In genomic region chr9:98485815-98486214, GRCm38 (mm10) we compare ENCODE assay signal across 21 mouse cellular contexts. TPM values are rescaled to one million over a fixed set of nuclear protein-coding genes. Genes with fewer than 3 reads are reported as not detected.
A peak's percentile ranks its signal among the peaks of the same experiment; 100 is the strongest.
DNase-seq lines count a peak whose midpoint lies in the region; ATAC-seq and TF ChIP-seq lines count a peak whose summit lies in the region.
"Had no signal": no experiment of that assay in that cellular context is flagged by ENCODE, and none has a peak within 500 bp of the region (broad histone marks: within the 10 kb centered on the region; RNA-seq: fewer than 3 reads in every experiment).

Gene Rbp2, plus strand, starts transcription at chr9:98486115.

- H3K27me3 ChIP-seq in liver, embryonic 15.5 days, result no peaks in the 10 kb centered on the region
- no peaks in the 10 kb centered on the region for H3K27me3 ChIP-seq in intestine, embryonic 15.5 days (replicated peaks)
- H3K27me3 ChIP-seq in intestine, postnatal 0 days (replicated peaks; ENCODE audit: control insufficient read depth, insufficient read depth, low read length), result no peaks in the 10 kb centered on the region
- H3K27me3 ChIP-seq in stomach, embryonic 16.5 days (ENCODE audit: control insufficient read depth, insufficient read depth, low read length), result no peaks in the 10 kb centered on the region
- no peaks in the 10 kb centered on the region for H3K27me3 ChIP-seq in hindbrain, postnatal 0 days (ENCODE audit: insufficient read depth, low read length)
- H3K27me3 ChIP-seq: CH12.LX; forebrain, embryonic 15.5 days; hindbrain, embryonic 13.5 days; Patski had no signal

- no peak for ATAC-seq in liver, embryonic 15.5 days (ENCODE audit: insufficient read depth)
- no peak for ATAC-seq in intestine, embryonic 15.5 days
- ATAC-seq in intestine, postnatal 0 days, result no peak
- ATAC-seq in stomach, embryonic 16.5 days (ENCODE audit: insufficient read depth, low FRiP score), result no peak
- no peak for ATAC-seq in hindbrain, postnatal 0 days
- ATAC-seq: forebrain, embryonic 15.5 days; Patski had no signal

- H3K4me1 ChIP-seq in liver, embryonic 15.5 days (replicated peaks), result peaks cover 23% of the 10 kb centered on the region
- H3K4me1 ChIP-seq in intestine, embryonic 15.5 days (replicated peaks), result peaks cover 6% of the 10 kb centered on the region; the same call in 1 of the 2 replicates
- peaks cover 3% of the 10 kb centered on the region; the same call in 1 of the 2 replicates for H3K4me1 ChIP-seq in intestine, postnatal 0 days (replicated peaks; ENCODE audit: control insufficient read depth, insufficient read depth, low read length)
- H3K4me1 ChIP-seq in stomach, embryonic 16.5 days (ENCODE audit: control insufficient read depth, insufficient read depth, low read length), result no peaks in the 10 kb centered on the region
- no peaks in the 10 kb centered on the region for H3K4me1 ChIP-seq in hindbrain, postnatal 0 days (ENCODE audit: insufficient read depth, low read length)
- H3K4me1 ChIP-seq: forebrain, embryonic 15.5 days; hindbrain, embryonic 13.5 days had no signal

- H3K36me3 ChIP-seq in liver, embryonic 15.5 days (replicated peaks), result no peaks in the 10 kb centered on the region
- no peaks in the 10 kb centered on the region for H3K36me3 ChIP-seq in intestine, embryonic 15.5 days
- no peaks in the 10 kb centered on the region for H3K36me3 ChIP-seq in intestine, postnatal 0 days (ENCODE audit: control insufficient read depth, insufficient read depth)
- H3K36me3 ChIP-seq in stomach, embryonic 16.5 days (ENCODE audit: control insufficient read depth, insufficient read depth, low read length), result no peaks in the 10 kb centered on the region
- no peaks in the 10 kb centered on the region for H3K36me3 ChIP-seq in hindbrain, postnatal 0 days (ENCODE audit: insufficient read depth, low read length)
- H3K36me3 ChIP-seq: forebrain, embryonic 15.5 days; heart, embryonic 10.5 days; hindbrain, embryonic 13.5 days had no signal

- TF ChIP-seq CTCF in intestine, postnatal 0 days (IDR thresholded peaks at IDR 0.05; ENCODE audit: low read depth), result no peak
- TF ChIP-seq CTCF in hindbrain, postnatal 0 days (IDR thresholded peaks at IDR 0.05; ENCODE audit: low read depth), result no peak

- no peak within 1 kb of the TSS for H3K9ac ChIP-seq in liver, embryonic 15.5 days
- no peak within 1 kb of the TSS for H3K9ac ChIP-seq in intestine, embryonic 15.5 days
- no peak within 1 kb of the TSS for H3K9ac ChIP-seq in intestine, postnatal 0 days (ENCODE audit: low read depth, low read length)
- H3K9ac ChIP-seq in stomach, embryonic 16.5 days (ENCODE audit: low read length), result no peak within 1 kb of the TSS
- H3K9ac ChIP-seq in hindbrain, postnatal 0 days (replicated peaks; ENCODE audit: low read length), result no peak within 1 kb of the TSS
- H3K9ac ChIP-seq: forebrain, embryonic 15.5 days; hindbrain, embryonic 13.5 days had no signal

- H3K9me3 ChIP-seq in liver, embryonic 15.5 days (replicated peaks), result no peaks in the 10 kb centered on the region
- H3K9me3 ChIP-seq in intestine, embryonic 15.5 days, result no peaks in the 10 kb centered on the region
- no peaks in the 10 kb centered on the region for H3K9me3 ChIP-seq in intestine, postnatal 0 days (ENCODE audit: control insufficient read depth)
- no peaks in the 10 kb centered on the region for H3K9me3 ChIP-seq in stomach, embryonic 16.5 days (replicated peaks; ENCODE audit: control insufficient read depth, low read length)
- no peaks in the 10 kb centered on the region for H3K9me3 ChIP-seq in hindbrain, postnatal 0 days (ENCODE audit: low read length)
- H3K9me3 ChIP-seq: forebrain, embryonic 15.5 days; heart, embryonic 10.5 days; hindbrain, embryonic 13.5 days had no signal

- whole genome bisulfite sequencing in liver, embryonic 15.5 days (ENCODE audit: insufficient replicate concordance), result 61% methylated on average over 3 of the region's 3 CpGs
- 82% methylated on average over 3 of the region's 3 CpGs for WGBS in intestine, embryonic 15.5 days
- WGBS in intestine, postnatal 0 days, result 67% methylated on average over 3 of the region's 3 CpGs
- WGBS in stomach, embryonic 16.5 days, result 82% methylated on average over 3 of the region's 3 CpGs
- 95% methylated on average over 3 of the region's 3 CpGs for WGBS in hindbrain, postnatal 0 days

- no peak within 1 kb of the TSS for H3K27ac ChIP-seq in liver, embryonic 15.5 days (replicated peaks)
- 0 out of 2 replicates have a peak within 1 kb of the TSS, but pooled peaks have one; percentile 13 for H3K27ac ChIP-seq in intestine, embryonic 15.5 days
- H3K27ac ChIP-seq in intestine, postnatal 0 days (ENCODE audit: low read depth, low read length), result peak within 1 kb of the TSS; percentile 66
- peak within 1 kb of the TSS; percentile 37; the same call in 1 of the 2 replicates for H3K27ac ChIP-seq in stomach, embryonic 16.5 days (ENCODE audit: low read length)
- no peak within 1 kb of the TSS for H3K27ac ChIP-seq in hindbrain, postnatal 0 days
- H3K27ac ChIP-seq: forebrain, embryonic 15.5 days; heart, embryonic 10.5 days; hindbrain, embryonic 13.5 days had no signal

- H3K4me2 ChIP-seq in liver, embryonic 15.5 days, result no peak within 1 kb of the TSS
- H3K4me2 ChIP-seq in intestine, embryonic 15.5 days (replicated peaks), result no peak within 1 kb of the TSS
- H3K4me2 ChIP-seq in intestine, postnatal 0 days (replicated peaks; ENCODE audit: low read depth), result no peak within 1 kb of the TSS
- H3K4me2 ChIP-seq in stomach, embryonic 16.5 days (ENCODE audit: low read depth, low read length), result no peak within 1 kb of the TSS
- H3K4me2 ChIP-seq in hindbrain, postnatal 0 days (ENCODE audit: low read depth, low read length), result no peak within 1 kb of the TSS
- H3K4me2 ChIP-seq: forebrain, embryonic 15.5 days; hindbrain, embryonic 13.5 days had no signal

- no peak for DNase-seq in liver
- DNase-seq in hindbrain, postnatal 0 days (ENCODE audit: low spot score), result no peak
- no peak for DNase-seq in cerebellum, postnatal 10 days
- DNase-seq: adrenal gland, adult 2 months; adrenal gland, postnatal 25 days; cerebellum, adult 18-20 months; cerebellum, adult 9-11 months; gastrocnemius, postnatal 36 days; heart, postnatal 10 days had no signal

- no peak within 1 kb of the TSS for H3K4me3 ChIP-seq in liver, embryonic 15.5 days (replicated peaks)
- H3K4me3 ChIP-seq in intestine, embryonic 15.5 days (replicated peaks), result no peak within 1 kb of the TSS
- H3K4me3 ChIP-seq in intestine, postnatal 0 days (ENCODE audit: low read depth, low read length), result no peak within 1 kb of the TSS
- no peak within 1 kb of the TSS for H3K4me3 ChIP-seq in stomach, embryonic 16.5 days (replicated peaks; ENCODE audit: low read length)
- no peak within 1 kb of the TSS for H3K4me3 ChIP-seq in hindbrain, postnatal 0 days (ENCODE audit: low read length)
- H3K4me3 ChIP-seq: forebrain, embryonic 15.5 days; heart, embryonic 10.5 days; hindbrain, embryonic 13.5 days had no signal

RNA-seq across cellular contexts. Expression of gene Rbp2, which starts in this region (rescaled TPM):
- 14.6 and 36.4 TPM in 2 replicates for polyA plus RNA-seq in liver, embryonic 15.5 days (2015; fragmentation: Nextera tagmentation; extraction: Ambion mirVana)
- polyA plus RNA-seq in intestine, embryonic 15.5 days (2015; fragmentation: Nextera tagmentation; extraction: Ambion mirVana), result 291 and 368 TPM in 2 replicates
- polyA plus RNA-seq in intestine, postnatal 0 days (2015; fragmentation: Nextera tagmentation; extraction: Ambion mirVana), result 7,315 and 7,837 TPM in 2 replicates
- polyA plus RNA-seq in stomach, embryonic 16.5 days (2015; fragmentation: Nextera tagmentation; extraction: Ambion mirVana), result 164 and 168 TPM in 2 replicates
- 1.4 TPM in 1 of 2 replicates, not detected in the other for total RNA-seq in hindbrain, postnatal 0 days (2014; rRNA removed)
- polyA plus RNA-seq in hindbrain, postnatal 0 days (2015; fragmentation: Nextera tagmentation; extraction: Ambion mirVana), result 1.1 and 1.9 TPM in 2 replicates
- total RNA-seq: adrenal gland, adult 2 months; adrenal gland, postnatal 25 days; gastrocnemius, adult 8-10 months; gastrocnemius, postnatal 36 days; hematopoietic stem cell, adult 5-6 weeks had no signal
- polyA plus RNA-seq: adrenal gland, adult 2 months; forebrain, embryonic 11.5 days; Patski had no signal

Comparison
In these comparisons a context has a peak if more than half of its experiments do, and no peak if none do; other contexts are left out.
1. RNA of gene Rbp2 (polyA plus RNA-seq): 7,315 to 7,837 TPM in intestine, postnatal 0 days; 291 to 368 TPM in intestine, embryonic 15.5 days, 164 to 168 TPM in stomach, embryonic 16.5 days, 14.6 to 36.4 TPM in liver, embryonic 15.5 days and 1.1 to 1.9 TPM in hindbrain, postnatal 0 days; every median in the first group is over 10 times any median in the second.
2. H3K27ac ChIP-seq: peak in intestine, embryonic 15.5 days (single experiment), intestine, postnatal 0 days (single experiment) and stomach, embryonic 16.5 days (single experiment); none in liver, embryonic 15.5 days (single experiment) and hindbrain, postnatal 0 days (single experiment).